Mouse (Mus musculus) small intestine, adult 2 months (tissue): ENCODE measurements at regions not wholly inside any gene's neighbourhood (a gene's known extent, or its start where the extent isn't known, plus 50 kb on each side); places are given as distances from the start of the nearest gene placed in this dataset.

Experiments used
- CTCF ChIP-seq: fragments of 200-500 bp; IDR thresholded peaks from 2 replicates; pipeline ENCODE4 v1.5.1; 2012; ENCODE audit warnings: low read depth, mild to moderate bottlenecking, control low read depth, inconsistent platforms, low read length, moderate library complexity, mixed read lengths; ENCODE audit not compliant: insufficient replicate concordance, insufficient read length; ENCODE audit errors: extremely low read depth
- POLR2A ChIP-seq: fragments of 200-500 bp; IDR thresholded peaks from 2 replicates; pipeline ENCODE4 v1.6.1; 2012; ENCODE audit warnings: low read depth, mild to moderate bottlenecking, control low read depth, inconsistent platforms, low read length, moderate library complexity

DNA sequence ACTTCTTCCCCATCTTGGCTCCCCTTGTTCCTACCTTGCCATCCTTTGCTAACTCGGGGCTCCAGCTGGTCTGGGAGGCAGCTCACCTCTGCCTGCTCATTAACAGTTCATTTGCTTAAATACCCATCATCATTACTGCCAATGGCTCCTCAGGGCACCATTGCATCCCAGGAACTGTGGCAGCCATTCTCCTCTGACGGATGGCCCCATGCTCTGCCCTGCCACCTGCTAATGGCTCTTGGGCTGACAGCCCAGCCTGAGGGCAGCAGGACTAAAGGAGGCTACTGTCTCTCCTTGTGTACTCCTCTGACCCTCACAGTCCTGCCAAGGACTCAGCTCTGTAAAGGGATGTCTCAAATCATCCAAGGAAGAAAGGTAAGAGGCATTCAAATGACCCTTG is 398.7 kb downstream of the Insc start:
- no peak for TF ChIP-seq CTCF
- TF ChIP-seq POLR2A, result no peak
